Mouse (Mus musculus): ENCODE data around the gene Kcne2.

- TF ChIP-seq CTCF (IDR thresholded peaks at IDR 0.05): no peak
- TF ChIP-seq EP300 (IDR thresholded peaks at IDR 0.05): no peak
Measured at GRCm38 (mm10) chr16:92274516-92274915, 17.7 kb upstream of the Kcne2 start.

All from lung, postnatal 0 days (tissue).